Mouse (Mus musculus): ENCODE measurements around the gene Cyth4.

- TF ChIP-seq POLR2A (IDR thresholded peaks at IDR 0.05; ENCODE audit: extremely low read depth, insufficient read depth, low read length) (no peak), CTCF (IDR thresholded peaks at IDR 0.05; ENCODE audit: extremely low read depth, insufficient read depth, low read length) (no peak)
Observed at GRCm38 (mm10) chr15:78590785-78591184, 6.1 kb upstream of the Cyth4 start.

Measured in cortical plate, adult 2 months (tissue).